Mouse (Mus musculus) intestine, postnatal 0 days (tissue): ENCODE results near the gene Gna15. TPM values are rescaled to one million over a fixed set of nuclear protein-coding genes. Genes with fewer than 3 reads are reported as not detected.
A peak's percentile ranks its signal among the peaks of the same experiment; 100 is the strongest.

ENCODE experiments used
- ATAC-seq: fragments of 200-750 bp; cut with Nextera tagmentation; 2 replicates; pipeline ENCODE4 v1.8.0; 2017; ENCODE audit warnings: mild to moderate bottlenecking, moderate TSS enrichment, moderate library complexity
- H3K27ac ChIP-seq: fragments of 300-500 bp; sonication (generic); 2 replicates; pipeline ENCODE4 v1.5.1; 2014; ENCODE audit warnings: mild to moderate bottlenecking, low read depth, low read length, moderate library complexity
- H3K27me3 ChIP-seq: fragments of 300-500 bp; sonication (generic); replicated peaks from 2 replicates; pipeline ENCODE4 v1.6.1; 2014; ENCODE audit warnings: low read length, mixed read lengths; ENCODE audit not compliant: control insufficient read depth, insufficient read depth
- H3K36me3 ChIP-seq: fragments of 300-500 bp; sonication (generic); 2 replicates; pipeline ENCODE4 v1.6.1; 2014; ENCODE audit warnings: mild to moderate bottlenecking, moderate library complexity; ENCODE audit not compliant: control insufficient read depth, insufficient read depth
- H3K4me1 ChIP-seq: fragments of 300-500 bp; sonication (generic); replicated peaks from 2 replicates; pipeline ENCODE4 v1.6.1; 2014; ENCODE audit warnings: antibody characterized with exemption, low read length, mixed read lengths; ENCODE audit not compliant: control insufficient read depth, insufficient read depth
- H3K4me2 ChIP-seq: fragments of 300-500 bp; sonication (generic); replicated peaks from 2 replicates; pipeline ENCODE4 v1.6.1; 2014; ENCODE audit warnings: low read depth, mild to moderate bottlenecking, moderate library complexity
- H3K4me3 ChIP-seq: fragments of 300-500 bp; sonication (generic); 2 replicates; pipeline ENCODE4 v1.5.1; 2014; ENCODE audit warnings: low read depth, low read length
- H3K9ac ChIP-seq: fragments of 300-500 bp; sonication (generic); 2 replicates; pipeline ENCODE4 v1.6.1; 2014; ENCODE audit warnings: mild to moderate bottlenecking, low read depth, low read length
- H3K9me3 ChIP-seq: fragments of 300-500 bp; sonication (generic); 2 replicates; pipeline ENCODE4 v1.6.1; 2016; ENCODE audit warnings: mixed run types; ENCODE audit not compliant: control insufficient read depth
- CTCF ChIP-seq: sonication (generic); IDR thresholded peaks from 2 replicates; pipeline ENCODE4 v1.5.1; 2016; ENCODE audit warnings: low read depth, mild to moderate bottlenecking, control low read depth, antibody characterized with exemption, moderate library complexity
- whole genome bisulfite sequencing: fragments of 180-500 bp; shearing (Covaris S2); extraction: QIAGEN DNeasy Blood & Tissue Kit; methylation state at CpG from one replicate; pipeline ENCODE4 v1.1.7; 2014; 5-methylcytosine and 5-hydroxymethylcytosine counted together
- polyA plus RNA-seq: library from polyadenylated mRNA; unstranded; fragments of >200 nt; fragmentation: Nextera tagmentation; extraction: Ambion mirVana; gene quantifications from 2 replicates; pipeline ENCODE4 v1.2.1, GENCODE M21; 2015

Gna15 gene
- polyA plus RNA-seq, 1 experiment from 2014 or later, result 0.64 TPM

DNA sequence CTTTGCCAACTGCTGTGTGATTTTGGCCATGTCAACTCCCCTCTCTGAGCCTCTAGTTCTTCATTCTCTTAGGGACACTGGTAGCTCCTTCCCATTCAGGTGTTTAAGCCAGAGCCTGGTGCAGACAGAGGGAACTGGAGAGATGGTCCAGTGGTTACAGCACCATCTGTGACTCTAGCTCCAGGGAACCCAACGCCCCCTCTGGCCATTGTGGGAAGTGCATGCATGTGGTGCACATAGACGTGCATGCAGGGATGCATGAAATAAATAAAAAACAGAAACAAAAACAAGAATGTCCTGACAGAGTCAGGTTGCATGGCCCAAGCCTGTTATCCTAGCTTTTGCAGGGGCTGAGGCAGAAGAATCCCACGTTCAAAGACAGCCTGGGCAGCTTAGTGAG, 32.3 kb upstream of the Gna15 start:
- H3K4me3 ChIP-seq, result no peak overlapping the region
- 0 out of 2 replicates have a peak, but pooled peaks cover 2% of the 10 kb centered on the region for H3K4me1 ChIP-seq
- ATAC-seq, result no peak
- H3K4me2 ChIP-seq, result no peak overlapping the region
- H3K36me3 ChIP-seq, result no peaks in the 10 kb centered on the region
- TF ChIP-seq CTCF, result peak; percentile 62
- H3K9me3 ChIP-seq, result no peaks in the 10 kb centered on the region
- 68% methylated on average over 3 of the region's 3 CpGs for WGBS
- no peak overlapping the region for H3K9ac ChIP-seq
- H3K27me3 ChIP-seq, result no peaks in the 10 kb centered on the region
- no peak overlapping the region for H3K27ac ChIP-seq

DNA sequence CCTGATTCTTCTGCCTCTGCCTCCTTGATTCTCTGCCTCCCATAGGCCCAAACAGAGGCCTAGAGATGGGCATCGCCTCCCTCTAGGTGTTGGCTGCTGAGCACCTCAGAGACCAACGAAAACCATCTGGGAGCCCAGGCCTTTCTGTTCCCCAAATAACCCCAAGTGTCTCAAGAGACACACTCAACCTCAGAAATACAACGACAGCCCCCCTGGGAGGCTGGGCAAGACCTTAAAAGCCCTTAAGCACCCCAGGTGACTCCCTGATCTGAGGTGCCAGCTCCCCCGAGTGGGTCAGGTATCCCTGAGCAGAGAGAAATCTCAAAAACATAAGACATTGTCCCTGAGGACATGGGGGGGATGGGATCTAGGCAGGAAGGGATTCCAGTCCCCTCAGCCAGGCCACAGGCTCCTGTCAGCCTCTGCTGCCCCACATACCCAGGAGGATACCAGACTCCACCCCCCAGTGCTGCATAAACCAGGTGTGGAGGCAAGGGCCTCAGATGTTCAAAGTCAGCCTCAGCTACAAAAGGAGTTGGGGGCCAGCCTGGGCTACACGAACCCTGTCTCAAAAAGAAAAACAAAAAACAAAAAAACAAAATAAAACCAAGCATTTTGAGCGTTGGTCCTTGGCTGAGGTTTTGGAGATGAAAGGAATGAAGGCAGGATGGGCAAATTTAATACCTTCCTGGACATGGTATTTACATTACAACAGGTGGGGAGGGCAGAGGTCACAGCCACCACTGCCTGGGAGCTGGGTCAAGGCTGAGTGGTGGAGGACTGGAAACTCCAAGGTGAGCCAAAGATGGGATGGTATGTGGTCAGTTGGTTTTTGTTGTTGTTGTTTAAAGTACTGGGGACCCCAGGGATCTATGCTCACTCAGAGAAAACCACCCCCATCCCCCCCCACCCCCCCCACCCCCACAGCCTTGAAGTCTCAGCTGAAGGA, 30.1 kb upstream of the Gna15 start:
- no peak overlapping the region for H3K27ac ChIP-seq
- 80% methylated on average over 6 of the region's 6 CpGs for WGBS
- no peak overlapping the region for H3K4me3 ChIP-seq
- H3K9ac ChIP-seq, result no peak overlapping the region
- 0 out of 2 replicates have a peak, but pooled peaks cover 3% of the 10 kb centered on the region for H3K4me1 ChIP-seq
- no peaks in the 10 kb centered on the region for H3K9me3 ChIP-seq
- H3K27me3 ChIP-seq, result no peaks in the 10 kb centered on the region
- no peak for ATAC-seq
- H3K36me3 ChIP-seq, result no peaks in the 10 kb centered on the region
- no peak for TF ChIP-seq CTCF
- no peak overlapping the region for H3K4me2 ChIP-seq

DNA sequence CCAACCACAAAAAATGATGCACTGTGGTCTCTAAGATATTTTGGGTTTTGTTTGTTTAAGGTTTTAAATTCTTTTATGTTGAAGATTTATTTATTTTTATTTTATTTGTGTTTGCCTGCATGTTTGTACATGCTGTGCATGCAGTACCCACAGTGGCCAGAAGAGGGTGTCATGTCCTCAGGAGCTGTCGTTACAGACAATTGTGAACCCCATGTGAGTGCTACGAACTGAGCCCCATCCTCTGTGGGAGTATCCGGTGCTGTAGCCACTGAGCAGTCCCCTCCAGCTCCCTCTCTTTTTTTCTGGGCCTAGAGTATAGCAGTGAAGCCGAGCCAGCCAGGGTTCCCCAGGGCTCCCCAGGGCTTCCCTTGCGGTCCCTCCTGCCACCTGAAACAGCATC, 29.2 kb upstream of the Gna15 start:
- Histone ChIP-seq H3K4me3 (no peak overlapping the region), H3K4me1 (0 out of 2 replicates have a peak, but pooled peaks cover 3% of the 10 kb centered on the region), H3K27ac (no peak overlapping the region), H3K9ac (no peak overlapping the region), H3K36me3 (no peaks in the 10 kb centered on the region), H3K4me2 (no peak overlapping the region), H3K27me3 (no peaks in the 10 kb centered on the region), H3K9me3 (no peaks in the 10 kb centered on the region)
- 95% methylated on average over 5 of the region's 5 CpGs for WGBS
- TF ChIP-seq CTCF, result peak; percentile 69
- no peak for ATAC-seq

DNA sequence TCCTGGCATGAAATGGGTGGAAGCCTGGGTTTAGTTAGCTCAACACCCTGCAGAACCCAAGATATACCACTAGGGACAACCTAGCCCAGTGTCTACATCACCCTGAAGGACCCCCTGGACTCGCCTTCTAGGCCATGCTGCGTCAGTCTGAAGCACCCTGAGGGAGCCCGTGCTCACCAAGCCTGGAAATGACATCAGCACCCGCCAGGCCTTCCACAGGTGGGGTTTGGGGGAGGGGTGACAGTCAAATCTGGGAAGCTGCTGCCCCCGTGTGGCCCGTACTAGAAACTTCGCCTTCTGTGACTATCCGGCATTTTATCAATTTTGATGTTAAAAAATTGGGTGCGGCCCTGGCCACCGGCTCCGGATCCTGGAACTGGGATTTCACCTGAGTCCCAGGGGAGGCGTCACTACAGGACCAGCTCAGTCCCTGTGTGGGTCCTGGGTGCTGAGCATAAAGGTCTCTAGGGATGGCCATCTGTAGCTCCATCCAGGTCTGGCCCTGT, 27.6 kb upstream of the Gna15 start:
- Histone ChIP-seq H3K9me3 (no peaks in the 10 kb centered on the region), H3K36me3 (no peaks in the 10 kb centered on the region), H3K9ac (no peak overlapping the region), H3K4me3 (no peak overlapping the region), H3K27me3 (no peaks in the 10 kb centered on the region), H3K4me1 (0 out of 2 replicates have a peak, but pooled peaks cover 5% of the 10 kb centered on the region), H3K4me2 (0 out of 2 replicates have a peak overlapping the region, but pooled peaks have one; percentile 3), H3K27ac (peak overlapping the region; percentile 66)
- ATAC-seq, result peak; percentile 86
- 1% methylated on average over 12 of the region's 12 CpGs for WGBS
- TF ChIP-seq CTCF, result peak; percentile 93

DNA sequence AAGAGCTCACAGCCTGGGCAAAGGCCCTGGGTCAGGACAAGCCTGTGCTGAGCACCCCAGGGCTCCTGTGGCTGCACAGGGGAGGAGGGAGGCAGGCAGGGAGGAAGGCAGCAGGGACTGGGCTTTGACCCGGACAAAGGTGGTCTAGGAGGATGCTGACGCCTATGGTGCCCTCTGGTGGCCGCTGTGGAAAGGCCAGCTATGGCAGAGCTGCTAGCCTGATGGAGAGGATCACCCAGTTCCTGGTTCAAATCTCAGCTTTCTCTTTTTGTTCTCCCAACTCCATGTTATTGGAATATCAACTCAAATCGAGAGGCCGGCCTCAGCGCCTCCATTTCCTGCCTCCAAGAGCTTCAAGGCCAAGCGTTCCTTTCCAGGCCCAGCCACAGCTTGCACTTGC, 26.2 kb upstream of the Gna15 start:
- WGBS, result 11% methylated on average over 7 of the region's 7 CpGs
- ATAC-seq, result no peak

DNA sequence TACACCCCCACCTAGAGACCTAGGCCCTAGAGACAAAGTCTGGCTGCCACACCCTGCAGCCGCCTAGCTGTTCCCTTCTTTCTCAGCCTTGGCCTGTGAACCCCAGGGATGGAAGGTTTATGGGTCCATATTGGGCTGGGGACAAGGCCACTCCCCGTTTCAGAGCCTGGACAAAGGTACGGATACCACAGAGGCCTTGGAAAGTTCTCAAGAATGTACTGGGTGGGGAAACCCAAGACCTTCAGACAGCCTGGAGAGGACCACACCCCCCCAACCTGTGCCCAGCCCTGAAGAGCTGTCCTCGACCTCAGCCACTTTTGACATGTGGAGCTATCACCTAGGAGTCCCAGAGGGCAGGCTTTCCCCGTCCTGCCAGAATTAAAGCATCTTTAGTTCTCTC, 24.9 kb upstream of the Gna15 start:
- no peak for TF ChIP-seq CTCF
- Histone ChIP-seq H3K36me3 (no peaks in the 10 kb centered on the region), H3K4me2 (no peak overlapping the region), H3K27ac (peak overlapping the region; percentile 75), H3K9me3 (no peaks in the 10 kb centered on the region), H3K9ac (no peak overlapping the region), H3K27me3 (no peaks in the 10 kb centered on the region), H3K4me1 (0 out of 2 replicates have a peak, but pooled peaks cover 5% of the 10 kb centered on the region), H3K4me3 (no peak overlapping the region)
- WGBS, result 36% methylated on average over 5 of the region's 5 CpGs
- peak; percentile 2; the same call in 1 of the 2 replicates for ATAC-seq

More for the DNA sequence above, 26.2 kb upstream of the Gna15 start:
- no peak overlapping the region for H3K9ac ChIP-seq
- peak; percentile 92 for TF ChIP-seq CTCF
- H3K4me3 ChIP-seq, result no peak overlapping the region
- H3K36me3 ChIP-seq, result no peaks in the 10 kb centered on the region
- H3K4me1 ChIP-seq, result 0 out of 2 replicates have a peak, but pooled peaks cover 5% of the 10 kb centered on the region
- H3K4me2 ChIP-seq, result no peak overlapping the region
- no peak overlapping the region for H3K27ac ChIP-seq
- H3K9me3 ChIP-seq, result no peaks in the 10 kb centered on the region
- no peaks in the 10 kb centered on the region for H3K27me3 ChIP-seq
